Mouse (Mus musculus): Measurements from ENCODE around the gene Syt8.

Syt8 gene

DNA sequence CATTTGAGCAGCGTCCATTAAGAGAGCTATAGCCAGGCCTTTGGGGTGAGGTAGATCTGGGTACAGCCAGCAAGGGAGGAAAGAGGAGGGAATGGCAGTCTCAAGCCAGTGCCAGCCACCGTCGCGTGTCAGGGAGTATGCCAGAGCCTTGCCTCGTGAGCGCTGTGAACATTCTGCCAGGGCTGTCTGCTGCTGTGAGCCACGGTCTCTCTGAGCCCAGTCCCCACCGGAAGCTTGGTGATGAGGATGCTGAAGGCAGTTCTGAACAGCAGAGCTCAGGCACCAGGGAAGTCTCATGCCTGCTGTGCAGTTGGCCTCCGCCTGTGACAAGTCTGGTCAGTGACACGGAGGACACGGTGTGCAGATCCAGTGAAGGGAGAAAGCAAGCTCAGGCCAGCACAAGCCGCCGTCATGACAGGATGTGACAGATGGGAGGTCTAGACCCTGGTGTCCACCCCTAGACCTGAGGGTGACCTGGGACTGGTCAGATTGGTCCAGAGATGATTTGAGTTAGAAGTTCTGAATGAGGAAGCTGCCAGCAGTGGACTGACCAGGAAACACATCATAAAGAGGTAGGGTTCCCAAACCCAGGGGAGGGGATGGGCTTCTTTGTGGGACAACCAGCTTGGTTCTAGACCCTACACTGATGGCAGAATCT, 42.3 kb downstream of the Syt8 start:
- DNase-seq (ENCODE audit: low read depth): no peak

DNA sequence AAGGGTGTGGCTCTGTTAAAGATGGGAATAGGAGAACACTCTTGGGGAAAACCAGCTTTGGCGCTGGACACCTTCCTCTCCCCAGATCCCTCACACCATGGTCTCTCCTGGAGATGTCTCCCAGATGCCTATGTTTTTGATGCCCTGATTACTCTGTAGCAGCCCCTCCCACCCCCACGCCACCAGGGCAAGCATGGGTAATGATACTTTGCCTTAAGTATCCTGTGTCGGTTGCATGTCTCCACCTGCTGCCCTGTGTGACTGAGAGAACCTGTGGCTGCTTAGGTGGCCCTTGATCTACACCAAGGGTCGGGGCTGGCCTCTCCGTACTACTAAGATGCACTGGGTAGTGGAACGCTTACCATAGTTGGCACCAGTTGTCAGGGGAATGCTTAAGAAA, 43.4 kb downstream of the Syt8 start:
- no peak for DNase-seq (ENCODE audit: low read depth)

DNA sequence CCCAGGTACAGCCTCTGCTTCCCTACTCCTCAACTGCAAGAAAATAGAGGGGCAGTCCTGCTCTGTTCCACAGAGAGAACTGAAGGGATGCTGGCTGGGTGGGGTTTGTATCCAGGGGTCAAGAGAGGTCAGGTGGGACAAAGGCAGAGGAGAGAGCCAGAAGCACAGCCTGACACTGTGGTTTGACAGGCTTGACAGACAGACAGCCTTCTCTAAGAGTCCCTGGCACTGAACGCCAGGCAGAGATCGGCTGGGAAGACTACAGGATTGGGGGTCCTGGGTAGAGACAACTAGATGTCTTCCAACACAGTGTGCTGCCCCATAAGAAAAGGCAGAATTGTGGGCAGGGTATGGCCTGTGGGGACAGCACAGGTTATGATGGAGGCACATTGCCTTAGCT, 43.9 kb downstream of the Syt8 start:
- no peak for DNase-seq (ENCODE audit: low read depth)

DNA sequence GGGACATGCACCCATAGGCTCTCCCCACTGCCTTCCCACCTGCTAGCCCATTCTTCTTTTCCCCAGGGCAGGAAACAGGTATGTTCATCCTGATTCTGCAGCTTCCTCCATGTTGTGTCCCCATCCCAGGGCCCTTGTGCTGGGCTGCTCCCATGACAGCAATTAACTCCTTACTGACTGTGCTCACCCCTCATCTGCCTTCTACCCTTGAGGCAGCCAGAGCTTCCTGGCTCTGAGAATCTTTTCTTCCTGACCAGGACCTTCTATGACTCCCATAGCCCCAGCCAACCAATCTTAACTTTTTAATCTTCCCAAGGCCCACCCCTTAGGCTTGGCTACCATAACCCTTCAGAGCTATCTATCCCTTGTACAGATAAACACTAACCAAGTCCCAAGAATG, 44.7 kb downstream of the Syt8 start:
- DNase-seq (ENCODE audit: low read depth): no peak

DNA sequence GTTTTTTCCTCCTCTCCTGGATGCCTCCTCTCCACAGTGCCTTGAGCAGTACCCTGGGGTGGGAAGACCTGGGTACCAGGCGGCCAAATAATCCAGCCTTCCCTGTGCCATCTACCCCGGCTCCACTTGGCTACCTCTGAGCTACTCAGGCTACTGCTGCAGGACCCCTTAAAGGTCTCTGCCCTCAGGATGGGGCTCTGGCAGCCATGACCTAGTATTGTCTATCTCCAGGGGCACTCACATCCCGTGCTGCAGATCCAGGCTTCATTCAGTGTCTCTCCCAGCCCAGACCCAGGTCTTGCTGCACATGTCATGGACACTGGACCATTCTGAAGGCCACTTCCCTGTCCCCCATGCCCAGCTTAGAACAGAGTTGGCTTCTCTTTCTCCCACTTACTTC, 45.2 kb downstream of the Syt8 start:
- DNase-seq (ENCODE audit: low read depth): no peak

DNA sequence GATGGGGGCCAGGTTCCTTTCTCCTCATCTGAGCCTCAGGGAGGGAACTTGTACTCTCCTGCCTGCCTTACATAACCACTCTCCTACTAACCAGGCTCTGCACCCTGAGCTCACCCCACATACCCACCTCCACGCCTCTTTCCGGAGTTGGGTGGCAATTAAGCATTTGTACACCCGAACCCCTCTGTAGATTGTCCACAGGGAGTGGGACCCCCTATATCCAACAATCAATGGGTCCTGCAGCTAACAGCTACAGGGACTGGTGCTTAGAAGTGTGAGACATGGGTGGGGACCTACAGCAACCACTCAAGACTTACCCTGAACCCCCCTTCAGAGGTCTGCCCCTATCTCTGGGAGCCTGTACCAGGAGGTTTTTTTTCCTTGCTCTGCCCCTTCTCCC, 46.0 kb downstream of the Syt8 start:
- no peak for DNase-seq (ENCODE audit: low read depth)

DNA sequence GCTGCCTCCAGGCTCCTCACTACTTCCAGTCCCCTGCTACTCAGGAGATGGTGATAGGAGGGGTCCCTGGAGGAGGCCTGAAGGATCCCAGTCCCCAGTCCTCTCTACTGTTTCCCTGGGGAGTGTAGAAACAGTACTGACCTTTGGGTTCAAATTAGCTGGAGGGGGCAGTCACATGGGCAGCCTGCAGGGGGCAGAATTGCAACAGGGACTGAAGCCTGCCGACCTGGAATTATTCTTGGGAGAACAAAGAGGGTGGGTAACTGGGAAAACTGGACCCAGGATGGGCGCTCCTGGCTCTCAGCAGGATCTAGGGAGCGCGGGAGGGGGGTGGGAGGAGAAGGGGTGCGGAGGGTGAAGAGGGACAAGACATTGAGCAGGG, 46.5 kb downstream of the Syt8 start:
- DNase-seq (ENCODE audit: low read depth): no peak

DNA sequence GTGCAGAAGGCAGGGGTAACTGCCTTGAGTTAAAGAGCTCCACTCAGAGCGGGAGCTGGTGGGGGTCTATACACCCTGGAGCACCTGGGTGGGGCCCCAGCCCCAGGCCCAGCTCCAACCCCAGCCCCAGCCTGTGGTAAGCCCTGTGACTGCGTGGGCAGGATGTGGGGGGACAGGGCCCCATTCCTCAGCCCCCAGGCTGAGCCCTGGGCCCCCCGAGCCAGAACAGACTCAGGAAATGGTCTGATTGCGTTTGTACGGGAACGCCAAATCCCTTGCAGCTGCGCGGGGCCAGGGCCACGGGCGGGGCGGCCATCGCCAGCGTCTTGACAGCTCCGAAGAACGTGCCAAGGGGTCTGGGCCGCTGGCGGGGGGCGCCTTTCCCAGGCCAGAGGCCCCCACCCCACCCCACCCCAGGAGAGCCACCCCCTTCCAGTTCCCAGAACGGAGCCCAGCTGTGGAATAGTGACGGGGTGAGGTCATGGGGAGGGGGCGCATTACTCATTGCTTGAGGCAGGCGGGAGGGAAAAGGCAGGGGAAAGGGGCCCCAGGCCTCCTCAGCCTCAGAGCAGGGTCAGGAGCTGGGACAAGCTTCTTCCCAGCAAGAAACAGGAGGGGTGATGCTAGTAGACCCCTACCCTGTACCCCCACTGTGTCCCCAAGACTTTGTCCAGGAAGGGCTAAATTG, 47.1 kb downstream of the Syt8 start:
- DNase-seq (ENCODE audit: low read depth): no peak

DNA sequence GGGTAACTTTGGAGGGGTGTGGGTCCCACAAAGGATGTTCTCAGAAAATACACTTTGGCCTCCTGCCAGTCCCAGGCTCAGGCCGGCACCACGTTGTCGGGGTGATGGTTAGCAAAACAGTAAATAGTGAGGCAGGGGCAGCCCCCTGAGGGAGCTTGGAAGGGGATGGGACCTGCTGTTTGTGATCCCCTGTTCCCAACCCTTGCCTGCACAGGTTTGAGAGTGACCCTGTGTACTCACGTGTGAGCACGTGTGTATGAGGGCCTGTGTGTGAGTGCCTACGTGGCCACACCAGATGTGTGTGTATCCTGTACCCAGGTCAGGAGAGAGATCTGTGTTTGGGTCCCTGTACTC, 47.6 kb downstream of the Syt8 start:
- DNase-seq (ENCODE audit: low read depth): no peak

DNA sequence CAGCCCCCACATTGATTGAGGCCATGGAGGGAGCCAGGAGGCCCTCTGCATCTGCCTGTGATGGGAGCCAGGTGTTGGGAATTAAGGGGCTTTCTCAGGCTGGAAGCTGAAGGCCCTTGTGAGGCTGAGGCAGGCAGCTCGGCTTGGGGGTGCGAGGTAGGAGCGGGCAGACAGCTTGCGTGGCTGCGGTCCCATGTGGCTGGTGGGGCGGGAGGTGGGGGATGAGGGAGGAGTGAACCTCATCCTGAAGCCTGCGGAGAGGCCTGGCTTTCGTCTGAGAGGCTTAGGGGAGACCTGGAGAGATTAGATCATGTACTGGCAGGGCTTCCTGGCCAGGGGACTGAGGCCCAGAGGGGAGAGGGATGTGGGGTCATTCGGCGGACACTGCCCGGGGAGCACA, 48.5 kb downstream of the Syt8 start:
- DNase-seq (ENCODE audit: low read depth): no peak

DNA sequence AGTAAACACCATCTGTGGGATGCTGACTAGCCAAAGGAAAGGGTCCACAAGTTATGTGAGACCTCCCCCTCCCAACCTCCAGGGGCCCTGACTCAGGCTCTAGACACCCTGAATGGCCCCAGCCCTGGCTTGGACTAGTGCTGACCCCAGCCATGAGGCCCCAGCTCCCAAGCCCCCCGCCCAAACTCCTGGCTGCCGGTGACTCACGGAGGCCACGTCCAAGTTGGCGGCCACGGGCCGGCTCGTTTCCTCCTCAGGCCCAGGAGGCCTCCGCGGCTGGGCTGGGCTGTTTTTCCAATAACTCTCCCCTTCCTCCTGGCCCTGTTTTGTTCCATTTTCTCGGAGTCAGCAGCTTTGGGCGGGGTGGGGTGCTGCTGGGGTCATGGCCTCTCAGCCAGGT, 50.1 kb downstream of the Syt8 start:
- DNase-seq (ENCODE audit: low read depth): no peak

DNA sequence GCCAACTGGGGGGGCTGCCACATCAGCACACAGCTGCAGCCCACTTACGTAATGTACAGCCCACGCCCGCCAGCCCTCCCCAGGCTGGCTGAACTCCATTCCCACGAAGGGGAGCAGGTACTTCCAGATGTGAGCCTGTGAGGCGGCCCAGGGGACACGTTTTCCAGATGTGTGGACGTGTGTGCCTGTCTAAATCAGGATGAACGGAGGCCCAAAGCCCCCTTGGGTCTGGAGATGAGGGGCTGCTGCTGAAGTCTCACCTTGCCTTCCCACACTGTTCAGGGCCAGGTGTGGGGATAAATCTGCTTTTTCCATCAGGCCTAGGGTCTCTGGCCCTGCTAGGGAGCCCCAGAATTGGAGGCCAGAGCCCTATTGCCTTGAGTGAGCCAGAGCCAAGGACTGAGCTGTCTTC, 52.1 kb downstream of the Syt8 start:
- no peak for DNase-seq (ENCODE audit: low read depth)

DNA sequence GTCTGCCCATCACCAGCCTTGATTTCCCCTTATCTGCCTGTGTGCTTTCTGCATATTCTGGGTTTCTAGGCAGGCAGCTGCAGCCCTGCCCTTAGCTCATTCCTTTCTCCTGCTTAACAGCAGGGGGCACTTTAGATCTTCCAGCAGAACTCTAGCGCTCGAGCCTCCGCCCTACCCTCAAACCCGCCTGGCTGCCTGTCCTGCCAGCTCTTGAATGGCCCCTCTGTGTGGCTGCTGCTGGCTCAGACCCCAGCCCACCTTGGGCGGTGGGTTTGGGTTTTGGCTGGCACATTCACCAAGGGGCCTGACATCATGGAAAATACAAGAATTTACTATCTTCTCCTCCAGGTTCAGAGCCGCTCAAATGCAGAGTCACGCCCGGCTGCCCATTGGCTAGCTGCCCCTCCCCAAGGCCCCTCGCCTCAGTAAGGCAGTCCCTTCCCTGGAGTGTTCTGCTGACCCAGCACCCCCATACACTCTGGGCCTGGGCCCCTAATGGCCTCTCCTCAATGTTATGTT, 52.8 kb downstream of the Syt8 start:
- no peak for DNase-seq (ENCODE audit: low read depth)

DNA sequence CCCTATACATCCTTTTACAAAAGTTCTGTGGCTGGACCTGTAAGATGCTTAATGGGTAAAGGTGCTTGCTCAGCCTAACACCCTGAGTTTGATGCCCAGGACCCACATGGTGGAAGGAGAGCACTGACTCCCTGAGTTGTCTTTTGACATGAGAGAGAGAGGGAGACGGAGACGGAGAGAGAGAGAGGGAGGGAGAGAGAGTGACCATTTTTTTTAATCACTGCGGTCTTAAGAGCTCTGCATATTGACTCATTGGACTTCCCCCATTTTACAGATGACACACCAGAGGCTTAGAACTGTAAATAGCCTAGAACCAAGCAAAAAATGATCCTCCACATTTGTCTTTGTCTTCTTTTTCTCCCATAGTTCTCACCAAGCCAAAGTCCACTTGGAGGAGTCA, 53.4 kb downstream of the Syt8 start:
- no peak for DNase-seq (ENCODE audit: low read depth)

Data from c-Kit-positive CD71-negative TER-119-negative erythroid progenitor cells, embryonic 14.5 days (primary cell).